Mouse (Mus musculus): ENCODE measurements around the gene Lmo1.
"Not testable (repeated sequence)": the region's sequence is repeated elsewhere in the genome, so short reads cannot be mapped to it uniquely, and the experiment has no call there.

The Lmo1 gene

GRCm38 (mm10) chr7:109115488-109115887 is 59.5 kb downstream of the Lmo1 start:
- DNase-seq (ENCODE audit: low read depth, low spot score) = not testable (repeated sequence)

- no peak for DNase-seq (ENCODE audit: low read depth, low spot score)
Measured at GRCm38 (mm10) chr7:109114950-109115349, 60.1 kb downstream of the Lmo1 start.

GRCm38 (mm10) chr7:109111000-109111399 is 64.0 kb downstream of the Lmo1 start:
- peak; percentile 50 for DNase-seq (ENCODE audit: low read depth, low spot score)

- no peak for DNase-seq (ENCODE audit: low read depth, low spot score)
Measured at GRCm38 (mm10) chr7:109104894-109105293, 70.1 kb downstream of the Lmo1 start.

GRCm38 (mm10) chr7:109101167-109101566 is 73.8 kb downstream of the Lmo1 start:
- DNase-seq (ENCODE audit: low read depth, low spot score) = no peak

- no peak for DNase-seq (ENCODE audit: low read depth, low spot score)
Measured at GRCm38 (mm10) chr7:109098145-109099018, 76.6 kb downstream of the Lmo1 start.

- no peak for DNase-seq (ENCODE audit: low read depth, low spot score)
Measured at GRCm38 (mm10) chr7:109097203-109097602, 77.8 kb downstream of the Lmo1 start.

GRCm38 (mm10) chr7:109096618-109097017 is 78.4 kb downstream of the Lmo1 start:
- DNase-seq (ENCODE audit: low read depth, low spot score) = no peak

GRCm38 (mm10) chr7:109094294-109094693 is 80.7 kb downstream of the Lmo1 start:
- no peak for DNase-seq (ENCODE audit: low read depth, low spot score)

- DNase-seq (ENCODE audit: low read depth, low spot score) = not testable (repeated sequence)
Measured at GRCm38 (mm10) chr7:109091316-109091715, 83.7 kb downstream of the Lmo1 start.

All from brain, embryonic 18.5 days (tissue).